Mouse (Mus musculus): ENCODE results near the gene Gabbr2. TPM values are rescaled to one million over a fixed set of nuclear protein-coding genes. Genes with fewer than 3 reads are reported as not detected.

Gabbr2 gene
- polyA plus RNA-seq, 1 experiment from 2014 or later: 0.54 TPM

DNA sequence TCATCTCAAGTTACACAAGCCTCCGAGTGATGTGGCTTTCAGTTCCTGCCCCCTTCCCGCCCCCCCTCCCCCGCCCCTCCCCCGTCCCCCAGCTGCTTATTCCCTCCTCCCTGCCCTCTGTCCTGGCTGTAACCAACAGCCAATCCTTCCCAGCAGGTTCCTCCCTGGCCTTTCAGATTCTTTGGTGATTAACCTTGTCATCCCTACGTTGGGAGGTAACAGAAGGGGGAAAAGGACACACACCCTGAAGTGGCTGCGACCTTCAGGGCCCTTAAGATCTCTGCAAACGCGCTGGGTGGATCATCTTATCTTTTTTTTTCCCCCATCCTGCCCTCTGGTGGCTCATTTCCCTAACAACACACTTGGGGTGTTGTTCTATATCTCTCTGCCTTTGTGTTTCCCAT is 326.3 kb downstream of the Gabbr2 start:
- Histone ChIP-seq H3K36me3 (ENCODE audit: control insufficient read depth, insufficient read depth, low read length) (no peaks in the 10 kb centered on the region), H3K27ac (ENCODE audit: low read depth, low read length) (no peak overlapping the region), H3K4me2 (replicated peaks; ENCODE audit: low read depth, low read length) (no peak overlapping the region), H3K9ac (ENCODE audit: low read depth, low read length) (no peak overlapping the region), H3K27me3 (ENCODE audit: control insufficient read depth, insufficient read depth, low read length) (no peaks in the 10 kb centered on the region), H3K4me3 (ENCODE audit: low read depth, low read length) (no peak overlapping the region), H3K4me1 (replicated peaks; ENCODE audit: control insufficient read depth, insufficient read depth, low read length) (peaks cover 6% of the 10 kb centered on the region), H3K9me3 (ENCODE audit: control insufficient read depth, low read length) (no peaks in the 10 kb centered on the region)
- 0% methylated on average over 6 of the region's 8 CpGs for WGBS
- DNase-seq (ENCODE audit: low spot score) (peak; percentile 68), ATAC-seq (ENCODE audit: low FRiP score) (no peak)

- Histone ChIP-seq H3K36me3 (ENCODE audit: control insufficient read depth, insufficient read depth, low read length) (no peaks in the 10 kb centered on the region), H3K9me3 (ENCODE audit: control insufficient read depth, low read length) (no peaks in the 10 kb centered on the region), H3K9ac (ENCODE audit: low read depth, low read length) (peak overlapping the region; percentile 67), H3K27me3 (ENCODE audit: control insufficient read depth, insufficient read depth, low read length) (no peaks in the 10 kb centered on the region), H3K4me3 (ENCODE audit: low read depth, low read length) (peak overlapping the region; percentile 32), H3K4me2 (replicated peaks; ENCODE audit: low read depth, low read length) (peak overlapping the region; percentile 63), H3K4me1 (replicated peaks; ENCODE audit: control insufficient read depth, insufficient read depth, low read length) (peaks cover 6% of the 10 kb centered on the region), H3K27ac (ENCODE audit: low read depth, low read length) (peak overlapping the region; percentile 88)
- ATAC-seq (ENCODE audit: low FRiP score) (peak; percentile 90), DNase-seq (ENCODE audit: low spot score) (peak; percentile 80)
- WGBS: 2% methylated on average over 34 of the region's 34 CpGs
Measured at GRCm38 (mm10) chr4:46664123-46665009, 327.3 kb downstream of the Gabbr2 start.

DNA sequence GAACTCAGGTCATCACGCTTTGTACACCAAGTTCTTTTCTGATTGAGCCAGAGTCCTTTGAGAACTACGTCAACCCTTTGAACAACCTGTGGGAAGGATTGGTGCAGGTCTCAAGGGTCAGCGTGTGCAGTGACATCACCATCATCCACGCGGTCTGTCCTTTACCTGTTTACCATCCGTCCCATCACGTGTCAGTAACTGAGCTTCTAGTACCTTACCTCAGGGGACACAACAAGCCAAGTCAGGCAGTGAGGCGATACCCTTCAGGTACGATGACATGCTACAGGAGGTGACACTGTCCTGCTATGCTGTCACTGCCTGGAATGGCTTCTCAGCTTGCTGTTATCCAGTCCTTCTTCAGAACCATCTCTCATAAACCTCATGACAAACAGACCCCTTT is 330.2 kb downstream of the Gabbr2 start:
- H3K4me1 ChIP-seq (replicated peaks; ENCODE audit: control insufficient read depth, insufficient read depth, low read length): peaks cover 6% of the 10 kb centered on the region
- no peaks in the 10 kb centered on the region for H3K27me3 ChIP-seq (ENCODE audit: control insufficient read depth, insufficient read depth, low read length)
- no peak overlapping the region for H3K4me3 ChIP-seq (ENCODE audit: low read depth, low read length)
- no peak overlapping the region for H3K27ac ChIP-seq (ENCODE audit: low read depth, low read length)
- ATAC-seq (ENCODE audit: low FRiP score) (no peak), DNase-seq (ENCODE audit: low spot score) (no peak)
- H3K9me3 ChIP-seq (ENCODE audit: control insufficient read depth, low read length): no peaks in the 10 kb centered on the region
- WGBS: 81% methylated on average over 9 of the region's 9 CpGs
- H3K9ac ChIP-seq (ENCODE audit: low read depth, low read length): no peak overlapping the region
- H3K36me3 ChIP-seq (ENCODE audit: control insufficient read depth, insufficient read depth, low read length): no peaks in the 10 kb centered on the region
- H3K4me2 ChIP-seq (replicated peaks; ENCODE audit: low read depth, low read length): no peak overlapping the region

DNA sequence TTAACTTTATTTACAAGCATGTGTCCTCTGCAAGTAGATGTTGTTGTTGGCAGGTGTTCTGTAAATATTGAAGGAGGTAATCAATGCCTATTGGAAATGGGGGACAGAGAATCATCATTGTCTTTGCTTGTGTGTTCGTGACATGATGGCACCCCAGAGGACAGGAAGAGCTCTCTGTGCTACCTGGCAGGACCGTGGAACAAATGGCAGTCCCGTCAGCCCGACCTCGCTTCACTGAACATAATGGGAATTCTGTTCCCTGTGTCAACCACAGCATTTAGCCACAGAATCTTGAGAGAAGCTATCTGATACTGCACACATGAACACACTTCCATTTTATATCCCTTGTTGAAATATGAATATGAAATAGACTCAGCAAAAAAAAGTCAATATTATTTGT is 332.7 kb downstream of the Gabbr2 start:
- Histone ChIP-seq H3K4me3 (ENCODE audit: low read depth, low read length) (no peak overlapping the region), H3K27me3 (ENCODE audit: control insufficient read depth, insufficient read depth, low read length) (no peaks in the 10 kb centered on the region), H3K9me3 (ENCODE audit: control insufficient read depth, low read length) (no peaks in the 10 kb centered on the region), H3K4me1 (replicated peaks; ENCODE audit: control insufficient read depth, insufficient read depth, low read length) (peaks cover 3% of the 10 kb centered on the region; the same call in 1 of the 2 replicates), H3K9ac (ENCODE audit: low read depth, low read length) (no peak overlapping the region), H3K36me3 (ENCODE audit: control insufficient read depth, insufficient read depth, low read length) (no peaks in the 10 kb centered on the region), H3K4me2 (replicated peaks; ENCODE audit: low read depth, low read length) (no peak overlapping the region), H3K27ac (ENCODE audit: low read depth, low read length) (no peak overlapping the region)
- 73% methylated on average over 5 of the region's 5 CpGs for WGBS
- ATAC-seq (ENCODE audit: low FRiP score) (no peak), DNase-seq (ENCODE audit: low spot score) (no peak)

DNA sequence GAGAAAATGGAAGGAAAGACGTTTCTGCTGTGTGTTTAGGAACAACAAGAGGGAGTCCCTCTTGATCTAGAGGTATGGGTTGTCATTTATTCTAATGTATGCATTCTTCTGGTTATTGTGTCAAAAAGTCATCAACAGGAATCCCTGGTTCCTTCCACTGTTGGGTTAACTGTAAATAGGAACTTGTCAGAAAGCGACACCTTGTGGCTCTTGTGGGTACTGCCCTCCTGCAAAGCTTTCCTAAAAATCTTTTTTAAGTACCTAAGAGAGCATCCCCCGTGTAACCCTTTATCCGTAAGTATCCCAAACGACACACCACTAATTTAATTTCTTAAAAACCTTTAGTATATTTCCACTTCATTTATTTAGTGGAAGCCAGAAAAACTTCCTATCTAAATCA is 334.6 kb downstream of the Gabbr2 start:
- Histone ChIP-seq H3K9ac (ENCODE audit: low read depth, low read length) (no peak overlapping the region), H3K4me2 (replicated peaks; ENCODE audit: low read depth, low read length) (no peak overlapping the region), H3K36me3 (ENCODE audit: control insufficient read depth, insufficient read depth, low read length) (no peaks in the 10 kb centered on the region), H3K4me1 (replicated peaks; ENCODE audit: control insufficient read depth, insufficient read depth, low read length) (no peaks in the 10 kb centered on the region), H3K4me3 (ENCODE audit: low read depth, low read length) (no peak overlapping the region), H3K27me3 (ENCODE audit: control insufficient read depth, insufficient read depth, low read length) (no peaks in the 10 kb centered on the region), H3K9me3 (ENCODE audit: control insufficient read depth, low read length) (no peaks in the 10 kb centered on the region), H3K27ac (ENCODE audit: low read depth, low read length) (no peak overlapping the region)
- ATAC-seq (ENCODE audit: low FRiP score) (no peak), DNase-seq (ENCODE audit: low spot score) (peak; percentile 86)
- 13% methylated on average over 5 of the region's 5 CpGs for WGBS

DNA sequence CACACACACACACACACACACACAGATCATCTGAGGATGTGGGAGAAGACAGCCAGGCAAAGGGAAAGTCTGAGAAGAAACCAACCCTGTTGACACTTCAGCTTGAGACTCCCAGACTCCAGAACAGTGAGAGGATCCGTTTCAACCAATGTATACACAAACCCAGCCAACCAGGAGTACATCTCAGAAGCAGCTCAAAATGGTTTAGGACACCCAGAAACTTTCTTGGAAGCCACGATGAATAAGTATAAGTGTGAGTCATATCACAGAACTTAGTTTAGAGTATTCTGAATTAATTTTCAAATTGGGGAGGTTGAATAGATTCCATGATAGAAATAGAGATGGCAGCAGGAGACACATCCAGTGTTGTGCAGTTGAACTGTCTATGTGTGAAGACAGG is 335.7 kb downstream of the Gabbr2 start:
- no peaks in the 10 kb centered on the region for H3K9me3 ChIP-seq (ENCODE audit: control insufficient read depth, low read length)
- no peak for DNase-seq (ENCODE audit: low spot score)
- no peak for ATAC-seq (ENCODE audit: low FRiP score)
- no peaks in the 10 kb centered on the region for H3K4me1 ChIP-seq (replicated peaks; ENCODE audit: control insufficient read depth, insufficient read depth, low read length)
- H3K4me2 ChIP-seq (replicated peaks; ENCODE audit: low read depth, low read length): no peak overlapping the region
- peaks cover 2% of the 10 kb centered on the region; the same call in 1 of the 2 replicates for H3K27me3 ChIP-seq (ENCODE audit: control insufficient read depth, insufficient read depth, low read length)
- H3K9ac ChIP-seq (ENCODE audit: low read depth, low read length): no peak overlapping the region
- H3K27ac ChIP-seq (ENCODE audit: low read depth, low read length): no peak overlapping the region
- H3K36me3 ChIP-seq (ENCODE audit: control insufficient read depth, insufficient read depth, low read length): no peaks in the 10 kb centered on the region
- WGBS: 78% methylated on average over 2 of the region's 2 CpGs
- no peak overlapping the region for H3K4me3 ChIP-seq (ENCODE audit: low read depth, low read length)

- ATAC-seq (ENCODE audit: low FRiP score): no peak
- Histone ChIP-seq H3K27me3 (ENCODE audit: control insufficient read depth, insufficient read depth, low read length) (peaks cover 2% of the 10 kb centered on the region), H3K27ac (ENCODE audit: low read depth, low read length) (no peak overlapping the region), H3K4me2 (replicated peaks; ENCODE audit: low read depth, low read length) (no peak overlapping the region), H3K36me3 (ENCODE audit: control insufficient read depth, insufficient read depth, low read length) (no peaks in the 10 kb centered on the region), H3K9ac (ENCODE audit: low read depth, low read length) (no peak overlapping the region), H3K4me3 (ENCODE audit: low read depth, low read length) (no peak overlapping the region), H3K9me3 (ENCODE audit: control insufficient read depth, low read length) (no peaks in the 10 kb centered on the region), H3K4me1 (replicated peaks; ENCODE audit: control insufficient read depth, insufficient read depth, low read length) (no peaks in the 10 kb centered on the region)
- WGBS: 48% methylated on average over 1 of the region's 1 CpGs
- no peak for DNase-seq (ENCODE audit: low spot score)
Measured at GRCm38 (mm10) chr4:46655298-46655697, 336.4 kb downstream of the Gabbr2 start.

GRCm38 (mm10) chr4:46650086-46650753 is 341.5 kb downstream of the Gabbr2 start, which contains the start of gene Tbc1d2:
Tbc1d2 (minus strand) TSS chr4:46650209.
- Histone ChIP-seq H3K4me2 (replicated peaks; ENCODE audit: low read depth, low read length) (peak within 1 kb of the TSS; percentile 90), H3K9ac (ENCODE audit: low read depth, low read length) (peak within 1 kb of the TSS; percentile 68), H3K4me3 (ENCODE audit: low read depth, low read length) (peak within 1 kb of the TSS; percentile 68), H3K9me3 (ENCODE audit: control insufficient read depth, low read length) (no peaks in the 10 kb centered on the region), H3K36me3 (ENCODE audit: control insufficient read depth, insufficient read depth, low read length) (no peaks in the 10 kb centered on the region), H3K27me3 (ENCODE audit: control insufficient read depth, insufficient read depth, low read length) (peaks cover 13% of the 10 kb centered on the region), H3K4me1 (replicated peaks; ENCODE audit: control insufficient read depth, insufficient read depth, low read length) (peaks cover 3% of the 10 kb centered on the region), H3K27ac (ENCODE audit: low read depth, low read length) (peak within 1 kb of the TSS; percentile 47; the same call in 1 of the 2 replicates)
- ATAC-seq (ENCODE audit: low FRiP score) (peak; percentile 97), DNase-seq (ENCODE audit: low spot score) (peak; percentile 96)
- WGBS: 0% methylated on average over 68 of the region's 69 CpGs

All from hindbrain, embryonic 11.5 days (tissue).